Mouse (Mus musculus) liver, embryonic 16.5 days (tissue): Measurements from ENCODE around the gene Lmf2. TPM values are rescaled to one million over a fixed set of nuclear protein-coding genes. Genes with fewer than 3 reads are reported as not detected.

Source experiments
- ATAC-seq: fragments of 200-750 bp; cut with Nextera tagmentation; 2 replicates; pipeline ENCODE4 v1.8.0; 2017; ENCODE audit warnings: low read depth, mild to moderate bottlenecking, moderate number of reproducible peaks, moderate library complexity
- H3K27ac ChIP-seq: fragments of 300-500 bp; sonication (generic); 2 replicates; pipeline ENCODE4 v1.5.1; 2014; ENCODE audit warnings: mild to moderate bottlenecking, low read length
- H3K27me3 ChIP-seq: fragments of 300-500 bp; sonication (generic); 2 replicates; pipeline ENCODE4 v1.6.1; 2014; ENCODE audit warnings: low read depth, low read length, mixed read lengths; ENCODE audit not compliant: control insufficient read depth, insufficient read depth
- H3K36me3 ChIP-seq: fragments of 300-500 bp; sonication (generic); 2 replicates; pipeline ENCODE4 v1.6.1; 2014; ENCODE audit warnings: mild to moderate bottlenecking; ENCODE audit not compliant: control insufficient read depth, insufficient read depth
- H3K4me1 ChIP-seq: fragments of 300-500 bp; sonication (generic); 2 replicates; pipeline ENCODE4 v1.6.1; 2014; ENCODE audit warnings: low read depth, low read length, mixed read lengths; ENCODE audit not compliant: control insufficient read depth
- H3K4me2 ChIP-seq: fragments of 300-500 bp; sonication (generic); 2 replicates; pipeline ENCODE4 v1.6.1; 2014; ENCODE audit warnings: low read depth, low read length, mixed read lengths
- H3K4me3 ChIP-seq: fragments of 300-500 bp; sonication (generic); 2 replicates; pipeline ENCODE4 v1.5.1; 2014; ENCODE audit warnings: low read depth, mild to moderate bottlenecking, low read length
- H3K9ac ChIP-seq: fragments of 300-500 bp; sonication (generic); 2 replicates; pipeline ENCODE4 v1.6.1; 2014; ENCODE audit warnings: low read depth, low read length
- H3K9me3 ChIP-seq: fragments of 300-500 bp; sonication (generic); replicated peaks from 2 replicates; pipeline ENCODE4 v1.6.1; 2016; ENCODE audit warnings: low read length; ENCODE audit not compliant: control insufficient read depth
- WGBS: fragments of 180-500 bp; shearing (Covaris S2); extraction: QIAGEN DNeasy Blood & Tissue Kit; methylation state at CpG from one replicate; pipeline ENCODE4 v1.1.7; 2014; ENCODE audit not compliant: insufficient replicate concordance; 5-methylcytosine and 5-hydroxymethylcytosine counted together
- polyA plus RNA-seq: library from polyadenylated mRNA; unstranded; fragments of >200 nt; fragmentation: Nextera tagmentation; extraction: Ambion mirVana; gene quantifications from 2 replicates; pipeline ENCODE4 v1.2.1, GENCODE M21; 2015

Gene Lmf2
- polyA plus RNA-seq, 1 experiment from 2014 or later: 34.4 TPM

DNA sequence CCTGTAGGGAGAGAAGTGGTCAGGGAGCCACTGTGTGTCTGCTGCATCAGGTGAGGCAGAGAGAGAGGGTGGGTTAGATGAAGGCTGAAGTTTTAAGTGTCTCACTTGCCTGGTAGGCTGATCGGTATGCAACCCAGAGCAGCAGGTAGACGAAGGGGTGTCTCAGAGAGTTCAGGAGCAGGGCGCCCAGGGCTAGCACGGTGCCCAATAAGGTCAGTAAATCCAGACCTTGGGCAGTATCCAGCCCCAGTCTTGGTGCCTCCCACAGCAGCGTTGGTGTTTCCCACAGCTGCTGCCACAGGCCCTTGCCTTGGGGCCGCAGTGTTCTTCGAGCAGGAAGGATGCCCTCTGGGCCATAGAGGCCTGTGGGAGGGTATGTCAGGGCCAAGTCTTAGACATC lies 1.0 kb downstream of the Lmf2 start:
- H3K9me3 ChIP-seq: no peaks in the 10 kb centered on the region
- no peaks in the 10 kb centered on the region for H3K27me3 ChIP-seq
- peak overlapping the region; percentile 88 for H3K27ac ChIP-seq
- ATAC-seq: no peak
- peak overlapping the region; percentile 86 for H3K4me2 ChIP-seq
- H3K4me1 ChIP-seq: peaks cover 28% of the 10 kb centered on the region
- 74% methylated on average over 7 of the region's 7 CpGs for whole genome bisulfite sequencing
- H3K4me3 ChIP-seq: peak overlapping the region; percentile 80
- H3K36me3 ChIP-seq: peaks cover 29% of the 10 kb centered on the region
- H3K9ac ChIP-seq: peak overlapping the region; percentile 93

DNA sequence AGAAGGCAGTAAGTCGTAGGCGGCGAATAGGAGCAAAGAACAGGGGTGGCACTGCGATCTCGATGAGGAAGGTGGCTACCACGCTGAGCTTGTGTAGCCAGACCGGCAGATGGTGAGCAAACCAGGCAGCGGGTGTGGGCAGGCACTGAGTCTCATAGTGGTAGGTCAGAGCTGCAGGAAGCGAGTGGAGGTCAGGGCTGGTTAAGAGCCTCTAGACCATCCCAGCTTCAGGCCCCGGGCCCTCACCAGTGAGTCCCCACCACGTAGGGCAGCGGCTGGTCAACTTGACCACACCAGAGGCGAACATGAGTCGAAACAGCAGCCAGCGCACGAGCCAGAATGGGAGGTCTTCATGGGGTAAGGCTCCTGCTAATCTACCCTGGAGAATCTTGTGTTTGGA lies 1.6 kb downstream of the Lmf2 start:
- 90% methylated on average over 16 of the region's 16 CpGs for WGBS
- H3K4me2 ChIP-seq: no peak overlapping the region
- no peak overlapping the region for H3K27ac ChIP-seq
- peak overlapping the region; percentile 93; the same call in 1 of the 2 replicates for H3K9ac ChIP-seq
- H3K4me3 ChIP-seq: peak overlapping the region; percentile 80
- peaks cover 29% of the 10 kb centered on the region for H3K36me3 ChIP-seq
- peaks cover 24% of the 10 kb centered on the region for H3K4me1 ChIP-seq
- no peak for ATAC-seq
- no peaks in the 10 kb centered on the region for H3K9me3 ChIP-seq
- no peaks in the 10 kb centered on the region for H3K27me3 ChIP-seq

DNA sequence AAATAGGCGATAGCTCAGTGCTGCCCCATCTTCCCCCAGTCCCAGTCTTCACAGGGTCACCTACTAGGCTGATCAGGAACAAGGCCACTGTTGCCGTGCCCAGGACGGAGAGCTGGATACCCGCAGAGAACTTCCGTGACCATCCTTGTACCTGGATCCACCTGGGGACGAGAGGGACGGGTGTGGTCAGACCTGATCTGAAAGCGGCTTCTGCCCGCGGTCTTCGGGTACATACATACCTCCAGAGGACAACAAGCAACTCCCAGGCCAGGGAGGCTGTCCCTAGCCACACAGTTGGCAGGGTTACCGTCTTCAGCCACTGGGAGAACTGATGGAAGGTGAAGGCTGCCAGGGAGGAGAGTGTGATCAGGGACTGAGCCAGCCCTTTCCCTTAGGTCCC lies 2.7 kb downstream of the Lmf2 start:
- H3K4me3 ChIP-seq: no peak overlapping the region
- H3K4me1 ChIP-seq: peaks cover 19% of the 10 kb centered on the region
- H3K9ac ChIP-seq: no peak overlapping the region
- H3K27ac ChIP-seq: no peak overlapping the region
- H3K27me3 ChIP-seq: no peaks in the 10 kb centered on the region
- H3K36me3 ChIP-seq: peaks cover 29% of the 10 kb centered on the region
- ATAC-seq: no peak
- no peaks in the 10 kb centered on the region for H3K9me3 ChIP-seq
- WGBS: 92% methylated on average over 12 of the region's 12 CpGs
- no peak overlapping the region for H3K4me2 ChIP-seq

DNA sequence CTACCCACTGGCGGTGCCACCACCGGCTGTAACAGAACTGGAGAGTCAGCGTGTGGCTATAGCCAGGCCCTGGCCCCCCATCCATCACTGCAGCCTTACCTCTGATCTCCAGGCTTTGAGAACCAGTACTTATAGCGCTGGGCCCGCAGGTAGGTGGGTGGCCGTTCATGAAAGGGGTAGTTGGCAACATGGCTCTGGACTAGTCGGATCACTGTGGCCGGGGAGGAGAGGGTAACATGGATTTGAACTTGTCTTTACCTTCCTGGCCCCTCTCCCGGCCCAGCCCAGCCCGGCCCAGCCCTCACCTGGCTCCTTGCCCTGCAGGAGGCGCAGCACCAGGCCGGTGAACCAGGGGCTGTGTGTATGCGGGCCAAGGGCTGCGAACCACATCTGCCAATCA lies 3.4 kb downstream of the Lmf2 start:
- 88% methylated on average over 14 of the region's 14 CpGs for WGBS
- Histone ChIP-seq H3K4me3 (no peak overlapping the region), H3K4me1 (peaks cover 13% of the 10 kb centered on the region), H3K9ac (no peak overlapping the region), H3K27ac (no peak overlapping the region), H3K9me3 (no peaks in the 10 kb centered on the region), H3K4me2 (no peak overlapping the region), H3K27me3 (no peaks in the 10 kb centered on the region), H3K36me3 (peaks cover 29% of the 10 kb centered on the region)
- no peak for ATAC-seq

- Histone ChIP-seq H3K36me3 (peaks cover 29% of the 10 kb centered on the region), H3K27me3 (no peaks in the 10 kb centered on the region), H3K9ac (no peak overlapping the region), H3K4me1 (peaks cover 13% of the 10 kb centered on the region), H3K27ac (no peak overlapping the region), H3K4me2 (no peak overlapping the region), H3K9me3 (no peaks in the 10 kb centered on the region), H3K4me3 (no peak overlapping the region)
- no peak for ATAC-seq
- 88% methylated on average over 15 of the region's 15 CpGs for WGBS
Measured at GRCm38 (mm10) chr15:89351302-89351701, 4.2 kb downstream of the Lmf2 start.

DNA sequence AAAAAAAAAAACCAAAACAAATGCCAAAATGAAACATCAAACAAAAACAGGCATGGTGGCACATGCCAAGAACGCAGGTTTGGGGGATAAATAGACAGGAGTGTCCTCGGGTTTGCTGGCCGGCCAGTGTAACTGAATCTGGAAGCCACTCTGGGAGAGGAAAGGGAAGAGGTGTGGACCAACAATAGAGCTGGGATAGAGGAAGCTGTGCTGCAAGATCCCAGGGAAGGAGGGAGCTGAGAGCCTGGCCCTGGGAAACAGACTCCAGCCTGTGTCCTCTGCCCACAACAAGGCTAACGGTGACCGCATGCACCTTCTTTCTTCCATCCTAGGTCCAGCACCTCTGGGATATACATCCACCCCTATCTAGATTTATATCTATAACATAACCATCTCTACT lies 5.0 kb downstream of the Lmf2 start:
- Histone ChIP-seq H3K4me3 (no peak overlapping the region), H3K27me3 (no peaks in the 10 kb centered on the region), H3K27ac (no peak overlapping the region), H3K4me1 (peaks cover 13% of the 10 kb centered on the region), H3K4me2 (no peak overlapping the region), H3K36me3 (peaks cover 29% of the 10 kb centered on the region), H3K9me3 (no peaks in the 10 kb centered on the region), H3K9ac (no peak overlapping the region)
- WGBS: 78% methylated on average over 5 of the region's 5 CpGs
- ATAC-seq: no peak

GRCm38 (mm10) chr15:89343325-89343724 lies 12.1 kb downstream of the Lmf2 start:
- no peaks in the 10 kb centered on the region for H3K4me1 ChIP-seq
- H3K4me2 ChIP-seq: no peak overlapping the region
- H3K27me3 ChIP-seq: no peaks in the 10 kb centered on the region
- no peak overlapping the region for H3K9ac ChIP-seq
- no peak overlapping the region for H3K4me3 ChIP-seq
- ATAC-seq: no peak
- no peaks in the 10 kb centered on the region for H3K36me3 ChIP-seq
- no peaks in the 10 kb centered on the region for H3K9me3 ChIP-seq
- no peak overlapping the region for H3K27ac ChIP-seq
- 64% methylated on average over 3 of the region's 3 CpGs for WGBS

GRCm38 (mm10) chr15:89341678-89342077 lies 13.8 kb downstream of the Lmf2 start:
- WGBS: 25% methylated on average over 1 of the region's 1 CpGs

GRCm38 (mm10) chr15:89340136-89340535 lies 15.3 kb downstream of the Lmf2 start:
- no peaks in the 10 kb centered on the region for H3K4me1 ChIP-seq
- 38% methylated on average over 3 of the region's 3 CpGs for WGBS
- no peak for ATAC-seq
- H3K27ac ChIP-seq: no peak overlapping the region
- H3K4me2 ChIP-seq: no peak overlapping the region
- H3K36me3 ChIP-seq: no peaks in the 10 kb centered on the region
- no peak overlapping the region for H3K9ac ChIP-seq
- H3K4me3 ChIP-seq: no peak overlapping the region
- no peaks in the 10 kb centered on the region for H3K9me3 ChIP-seq
- no peaks in the 10 kb centered on the region for H3K27me3 ChIP-seq

More at GRCm38 (mm10) chr15:89341678-89342077, 13.8 kb downstream of the Lmf2 start:
- no peak for ATAC-seq
- Histone ChIP-seq H3K9ac (no peak overlapping the region), H3K27ac (no peak overlapping the region), H3K4me1 (no peaks in the 10 kb centered on the region), H3K36me3 (no peaks in the 10 kb centered on the region), H3K9me3 (no peaks in the 10 kb centered on the region), H3K4me2 (no peak overlapping the region), H3K27me3 (no peaks in the 10 kb centered on the region), H3K4me3 (no peak overlapping the region)
